Mouse (Mus musculus) lung, postnatal 4 days (tissue): ENCODE measurements at regions not wholly inside any gene's neighbourhood (a gene's known extent, or its start where the extent isn't known, plus 50 kb on each side); places are given as distances from the start of the nearest gene placed in this dataset.

Source experiments
- DNase-seq, 2 experiments: peaks; one replicate each; pipeline ENCODE4 v3.0.0; 2021

DNA sequence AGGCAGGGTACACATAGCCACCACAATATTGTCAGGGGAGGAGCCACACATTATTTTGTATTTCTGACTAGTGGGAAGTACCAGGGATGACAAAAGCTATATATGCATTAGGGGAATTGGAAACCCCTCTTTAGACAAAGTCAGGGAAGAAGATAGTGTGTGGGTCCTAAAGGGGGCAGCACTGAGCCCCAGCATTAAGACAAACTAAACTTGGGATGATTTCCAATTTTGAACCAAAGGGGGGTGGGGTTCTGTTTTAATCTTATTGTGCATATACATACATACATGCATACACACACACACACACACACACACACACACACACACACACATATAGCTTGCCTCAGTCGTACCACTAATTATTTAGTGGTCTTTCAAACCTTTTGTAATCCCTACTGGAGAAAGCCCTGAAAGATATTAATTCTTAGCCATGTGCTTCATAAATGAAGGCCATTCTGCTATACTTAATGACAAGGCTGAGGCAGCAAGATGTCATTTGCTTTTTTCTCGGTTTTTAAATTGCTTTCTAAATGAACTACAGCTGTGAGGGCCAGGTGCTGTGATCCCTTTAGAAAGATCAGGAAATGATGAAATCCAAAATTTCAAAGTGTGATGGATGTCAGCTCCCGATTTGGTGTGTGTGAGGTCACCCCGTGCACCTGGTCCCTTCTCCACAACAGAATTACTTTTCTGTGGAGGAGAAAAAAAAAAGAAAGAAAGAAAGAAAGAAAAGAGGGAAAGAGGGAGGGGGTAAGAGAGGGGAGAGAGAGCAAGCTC is 523.5 kb downstream of the Rnf144a start:
- no peak for DNase-seq

DNA sequence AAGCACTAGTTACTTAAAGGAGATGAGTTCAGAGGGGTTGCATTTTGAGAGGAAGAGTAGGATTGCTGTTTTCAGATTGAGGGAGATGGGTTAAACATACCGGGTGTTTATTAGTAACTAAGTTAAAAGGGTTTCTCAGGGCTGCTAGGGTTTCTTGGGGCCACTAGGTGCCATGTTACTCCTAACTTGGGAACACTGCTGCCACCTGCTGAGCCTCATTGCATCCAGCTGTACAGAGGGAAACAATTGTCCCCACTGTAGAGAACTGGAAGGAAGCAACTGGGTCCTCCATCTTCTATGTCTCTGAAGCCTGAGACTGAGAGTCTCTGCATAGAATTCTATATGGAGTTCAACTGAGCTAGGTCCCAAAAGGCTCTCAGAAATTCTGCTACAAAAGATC is 524.3 kb downstream of the Rnf144a start:
- peak in 1 of 2 experiments; percentile 18 for DNase-seq

DNA sequence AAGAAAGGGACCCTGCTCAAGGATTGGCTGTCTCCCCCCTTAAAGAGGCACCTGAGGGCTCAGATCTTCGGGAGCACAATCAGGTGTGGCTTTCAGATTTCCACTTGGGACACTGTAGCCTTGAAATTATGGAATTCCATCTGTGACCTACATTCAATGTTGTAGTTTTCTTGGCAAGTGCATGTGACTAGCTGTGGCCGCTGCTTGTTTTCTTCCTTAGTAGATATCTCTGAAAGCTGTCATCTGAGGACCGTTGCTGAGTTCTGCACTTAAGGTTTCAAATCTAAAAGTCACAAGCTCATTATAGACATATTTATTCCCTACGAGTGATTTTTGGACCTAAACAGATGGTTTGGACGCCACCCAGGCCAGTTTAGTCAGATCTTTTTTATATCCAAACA is 531.3 kb downstream of the Rnf144a start:
- no peak for DNase-seq

DNA sequence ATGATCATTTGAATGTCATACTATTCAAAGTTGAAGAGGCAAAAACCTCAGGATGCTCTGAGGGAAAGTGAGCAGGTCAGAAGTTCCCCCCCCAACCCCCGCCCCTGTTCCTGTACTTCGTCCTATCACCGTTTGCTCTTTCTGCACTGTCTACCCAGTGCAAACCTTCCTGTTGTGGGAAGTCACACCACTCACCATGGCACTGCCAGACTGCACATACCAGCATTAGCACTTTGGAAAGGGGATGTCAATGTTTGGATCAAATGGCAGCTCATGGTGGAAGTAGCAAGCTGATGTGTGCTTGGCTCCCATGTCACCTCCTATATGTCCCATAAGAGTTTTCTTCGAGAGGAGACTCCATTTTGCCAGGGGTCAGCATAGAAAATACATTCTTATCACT is 543.2 kb downstream of the Rnf144a start:
- DNase-seq = no peak

DNA sequence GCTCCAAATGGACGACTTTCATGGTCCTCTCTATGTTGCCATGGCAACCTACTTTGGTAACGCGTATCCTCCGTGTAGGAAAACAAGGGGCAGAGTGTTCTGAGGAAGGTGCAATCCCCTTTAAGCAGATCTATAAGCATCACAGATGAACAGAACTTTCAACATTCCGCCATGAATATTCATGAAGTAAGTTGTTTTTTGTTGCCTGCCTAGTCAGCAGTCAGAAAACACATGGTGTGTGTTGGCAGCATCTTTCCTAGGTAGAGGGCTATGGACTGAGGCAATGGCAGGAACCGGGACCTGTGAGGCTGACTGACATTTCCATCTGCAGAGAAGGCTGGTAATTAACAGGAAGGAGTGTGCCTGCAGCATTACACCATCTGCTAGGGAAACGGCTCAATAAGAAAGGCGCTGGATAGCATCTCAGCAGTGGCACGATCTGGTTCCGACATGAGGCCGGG is 544.0 kb downstream of the Rnf144a start:
- DNase-seq = no peak

DNA sequence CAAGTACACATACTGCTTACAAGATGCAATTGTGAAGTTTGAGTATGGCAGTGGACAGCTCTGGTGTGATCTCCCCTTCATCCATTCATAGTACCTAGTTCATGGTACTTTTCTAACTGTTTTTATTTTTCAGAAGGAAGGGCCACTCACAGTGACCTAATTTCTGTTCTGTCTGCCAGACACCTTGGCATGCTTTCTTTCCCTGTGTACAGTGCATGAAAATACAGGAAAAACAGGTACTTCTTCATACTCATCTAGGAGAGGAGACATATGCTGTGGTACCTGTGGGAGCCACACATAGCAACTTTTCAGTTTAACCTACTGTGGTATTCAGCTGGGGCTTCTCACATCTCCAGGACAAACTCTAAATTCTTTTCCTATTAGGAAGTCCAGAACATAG is 545.2 kb downstream of the Rnf144a start:
- no peak for DNase-seq

DNA sequence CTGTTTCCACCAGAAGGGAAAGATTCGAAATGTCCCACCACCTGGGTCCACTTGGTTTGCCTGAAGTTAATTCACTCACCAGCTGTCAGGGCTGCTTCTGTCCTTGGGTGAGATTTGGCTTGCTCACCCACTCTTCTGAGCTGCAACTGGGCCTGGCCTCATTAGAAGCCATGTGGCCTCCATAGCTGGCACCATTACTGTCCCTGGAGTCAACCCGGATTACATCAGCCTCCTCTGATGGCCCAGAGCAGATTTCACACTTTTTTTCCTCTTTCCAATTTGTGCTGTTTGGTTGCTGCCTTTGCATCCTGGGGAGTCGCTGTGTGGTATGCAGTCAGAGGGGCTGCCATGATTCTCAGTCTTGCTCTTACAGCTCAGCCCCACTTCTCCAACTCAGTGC is 550.0 kb downstream of the Rnf144a start:
- peak in 1 of 2 experiments; percentile 26 for DNase-seq

DNA sequence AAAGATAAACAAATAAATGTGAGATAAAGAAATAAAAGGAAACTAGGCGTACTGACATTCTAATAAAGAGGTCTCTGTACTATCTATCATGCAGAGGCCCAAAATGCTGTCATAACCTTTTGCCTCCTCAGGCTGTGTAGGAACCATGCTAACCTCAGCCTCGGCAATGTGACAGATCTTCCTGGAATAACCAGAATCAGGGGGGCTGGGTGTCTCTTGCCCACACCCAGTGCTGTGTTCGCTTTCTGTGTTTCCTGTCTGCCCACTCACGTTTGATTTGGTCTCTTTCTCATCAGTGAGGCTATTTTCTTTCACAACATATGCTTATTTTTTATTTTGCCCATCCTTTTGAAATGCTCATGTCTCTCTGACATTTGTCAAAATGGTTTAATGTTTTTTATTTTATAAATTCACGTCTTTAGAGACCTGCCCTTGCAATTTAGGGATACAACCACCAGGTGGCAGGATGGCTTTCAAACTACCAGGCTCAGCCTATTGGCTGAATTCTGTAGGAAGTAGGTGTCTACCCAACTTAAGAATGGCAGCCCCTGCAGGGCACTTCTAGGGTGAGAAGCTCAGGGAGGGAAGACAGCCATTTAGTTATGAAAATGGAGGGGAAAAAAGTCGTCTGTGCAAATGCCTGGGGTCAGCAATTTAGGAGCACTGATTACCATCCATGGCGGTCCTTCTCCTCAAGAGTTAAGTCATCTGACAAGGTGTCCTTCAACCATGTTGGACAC is 550.8 kb downstream of the Rnf144a start:
- peak in 1 of 2 experiments; percentile 53 for DNase-seq

DNA sequence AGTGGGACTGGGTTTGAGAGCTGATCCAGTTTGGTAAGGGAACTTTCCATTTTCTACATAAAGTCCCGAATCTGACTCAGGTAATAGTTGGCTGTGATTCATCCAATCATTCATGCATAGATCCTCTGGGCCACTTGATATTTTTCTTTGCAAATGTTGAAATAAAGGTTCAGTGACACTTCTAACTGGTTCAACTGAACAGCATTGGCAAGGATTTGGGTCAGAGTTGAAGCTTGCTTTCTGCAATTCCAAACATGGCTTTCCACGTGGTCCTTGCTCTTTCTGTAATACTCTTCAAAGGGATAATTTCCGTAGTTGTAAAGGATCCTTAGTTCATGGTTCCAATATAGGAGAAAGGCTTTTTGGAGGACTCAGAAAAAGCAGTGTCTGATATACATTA is 554.0 kb downstream of the Rnf144a start:
- no peak for DNase-seq

DNA sequence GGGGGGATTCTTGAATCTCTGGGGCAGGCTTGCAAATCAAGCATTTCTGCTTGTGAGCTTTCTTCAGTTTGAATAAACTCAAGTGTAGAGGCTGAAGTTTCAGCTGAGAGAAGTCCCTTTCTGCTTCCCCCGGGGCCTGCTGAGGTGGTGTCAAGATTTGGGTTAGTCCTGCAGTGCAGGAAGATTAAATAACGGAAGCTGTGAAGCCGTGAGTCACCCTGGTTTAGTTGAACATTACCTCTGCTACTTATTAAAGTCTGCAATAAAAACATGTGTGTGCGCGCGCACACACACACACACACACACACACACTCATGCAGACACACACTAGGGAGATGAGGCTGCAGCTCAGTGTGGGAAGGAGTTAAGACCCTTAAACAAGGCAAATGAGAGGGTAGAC is 556.7 kb downstream of the Rnf144a start:
- no peak for DNase-seq

DNA sequence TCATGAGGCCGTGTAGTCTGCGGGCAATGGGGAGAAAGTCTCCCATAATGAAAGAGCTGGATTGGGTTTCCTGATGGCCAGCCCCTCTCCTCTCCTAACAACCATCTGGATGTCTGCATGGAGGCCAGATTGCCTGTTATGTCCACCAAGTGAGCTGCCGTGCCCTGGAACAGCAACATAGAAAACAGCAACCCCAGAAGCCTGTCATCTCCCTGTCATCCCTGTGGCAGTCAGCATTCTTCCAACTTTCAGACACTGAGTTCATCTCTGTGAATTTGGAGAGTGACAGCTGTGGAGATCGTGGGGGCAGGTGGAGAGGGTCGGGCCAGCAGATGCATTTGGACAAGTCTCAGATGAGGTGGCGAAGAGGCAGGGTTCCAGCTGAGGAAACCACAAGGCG is 585.0 kb downstream of the Rnf144a start:
- no peak for DNase-seq

DNA sequence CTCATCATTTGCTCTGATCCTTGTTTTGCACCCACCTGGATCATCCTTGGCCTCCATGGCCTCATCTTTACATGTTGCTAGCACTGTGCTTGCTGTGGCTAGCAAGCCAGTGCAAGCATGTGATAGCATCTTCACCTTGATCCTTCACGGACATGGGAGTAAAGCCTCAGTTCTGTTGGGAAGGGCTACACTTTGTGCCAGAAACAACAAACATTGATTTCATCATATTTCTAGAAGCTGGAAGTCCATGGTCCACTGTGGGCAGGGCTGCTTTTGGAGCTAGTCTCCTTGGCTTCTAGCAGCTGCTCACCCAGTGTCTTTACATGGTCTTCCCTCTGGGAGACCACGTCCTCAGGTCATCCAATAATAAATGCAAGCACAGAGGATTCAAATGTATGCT is 587.1 kb downstream of the Rnf144a start:
- no peak for DNase-seq

DNA sequence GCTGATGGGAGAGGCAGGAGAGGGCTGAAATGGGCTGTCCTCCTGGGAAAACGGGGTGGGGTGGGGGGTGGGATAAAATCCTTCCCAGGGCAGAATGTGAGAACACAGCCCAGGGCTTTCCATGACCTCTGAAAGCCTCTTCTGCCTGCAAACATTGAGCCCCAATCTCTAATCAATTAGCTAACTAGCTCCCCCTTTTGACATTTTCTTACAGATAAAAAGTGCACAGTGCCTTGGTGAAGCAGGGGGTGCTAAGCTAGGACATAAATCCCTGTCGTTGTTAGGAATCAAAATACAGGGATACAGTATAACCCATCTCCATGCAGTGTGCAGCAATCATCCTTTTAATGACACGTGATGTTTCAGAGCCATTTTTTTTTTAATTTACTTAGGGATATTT is 588.1 kb downstream of the Rnf144a start:
- DNase-seq = no peak

DNA sequence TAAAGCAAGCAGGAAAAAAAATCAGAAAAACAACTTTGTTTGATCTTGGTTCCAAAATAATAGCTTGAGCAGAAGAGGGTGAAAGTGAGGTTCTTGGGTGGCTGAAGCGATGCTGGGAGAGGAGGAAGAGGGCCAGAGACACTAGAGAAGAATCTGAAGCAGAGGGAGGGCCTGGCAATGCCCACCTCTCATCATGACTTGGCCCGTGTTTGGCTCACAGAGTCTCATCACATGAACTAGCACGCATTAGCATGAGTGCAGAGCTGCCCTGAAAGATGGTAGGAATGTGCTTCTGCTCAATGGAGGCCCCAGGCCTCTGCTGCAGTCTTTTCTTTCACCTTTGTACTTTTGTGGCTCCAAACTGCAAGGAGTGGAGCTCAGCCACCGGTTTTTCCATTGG is 588.6 kb downstream of the Rnf144a start:
- no peak for DNase-seq

DNA sequence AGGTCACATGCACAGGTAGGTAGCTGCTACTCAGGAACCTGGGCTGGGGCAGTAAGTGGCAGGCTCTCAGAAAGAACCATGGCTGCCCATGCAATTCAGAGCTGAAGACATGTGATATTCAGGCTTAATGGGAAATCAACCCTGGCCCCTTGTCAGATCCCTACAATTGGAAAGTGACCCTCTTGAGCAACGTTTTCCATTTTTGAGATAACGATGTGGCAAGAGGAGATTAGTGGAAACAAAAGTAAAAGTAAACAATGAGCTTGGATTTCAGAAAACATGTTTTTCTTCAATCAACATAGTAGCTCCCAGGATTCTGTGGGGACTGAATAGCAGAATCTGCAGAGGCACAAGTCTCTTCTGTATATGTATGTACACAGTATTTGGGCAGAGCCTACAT is 598.8 kb downstream of the Rnf144a start:
- DNase-seq = no peak

DNA sequence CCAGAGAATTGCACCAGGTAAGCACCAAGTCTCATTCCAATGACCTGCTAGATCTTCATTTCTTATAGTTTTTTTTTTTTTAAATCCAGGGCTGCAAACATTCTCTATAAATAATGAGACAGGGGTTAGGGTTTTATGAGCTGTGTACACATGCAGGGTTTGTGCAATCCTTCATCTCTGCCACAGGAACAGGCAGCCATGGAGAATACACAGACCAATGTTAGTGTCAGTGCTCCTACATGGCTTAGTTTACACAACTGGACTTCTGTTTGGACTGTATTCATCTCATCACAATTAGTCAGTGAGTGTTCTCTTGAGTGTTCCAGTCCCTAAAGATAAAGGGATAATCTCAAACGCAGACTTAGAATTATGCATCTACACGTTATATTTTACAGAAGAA is 620.0 kb downstream of the Rnf144a start:
- no peak for DNase-seq

DNA sequence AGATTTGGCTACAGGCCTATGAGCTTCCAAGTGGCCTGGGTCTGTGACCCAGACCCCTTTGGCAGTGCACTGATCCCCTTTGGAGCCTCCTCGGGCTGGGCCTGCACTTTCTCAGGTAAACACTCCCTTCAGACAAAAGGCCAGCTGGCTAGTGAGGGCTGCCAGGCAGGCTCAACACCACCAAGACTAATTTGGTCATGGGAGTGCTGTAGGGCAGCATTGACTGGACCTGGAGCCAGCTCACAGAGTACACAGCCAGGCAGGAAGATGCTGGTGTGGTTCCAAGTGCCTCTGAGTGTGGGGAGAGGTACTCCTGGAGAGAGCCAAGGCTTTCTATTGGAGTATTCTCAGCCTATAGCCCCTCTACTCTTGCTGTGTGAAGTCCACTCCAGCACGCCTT is 620.5 kb downstream of the Rnf144a start:
- DNase-seq = peak in 1 of 2 experiments; percentile 48

DNA sequence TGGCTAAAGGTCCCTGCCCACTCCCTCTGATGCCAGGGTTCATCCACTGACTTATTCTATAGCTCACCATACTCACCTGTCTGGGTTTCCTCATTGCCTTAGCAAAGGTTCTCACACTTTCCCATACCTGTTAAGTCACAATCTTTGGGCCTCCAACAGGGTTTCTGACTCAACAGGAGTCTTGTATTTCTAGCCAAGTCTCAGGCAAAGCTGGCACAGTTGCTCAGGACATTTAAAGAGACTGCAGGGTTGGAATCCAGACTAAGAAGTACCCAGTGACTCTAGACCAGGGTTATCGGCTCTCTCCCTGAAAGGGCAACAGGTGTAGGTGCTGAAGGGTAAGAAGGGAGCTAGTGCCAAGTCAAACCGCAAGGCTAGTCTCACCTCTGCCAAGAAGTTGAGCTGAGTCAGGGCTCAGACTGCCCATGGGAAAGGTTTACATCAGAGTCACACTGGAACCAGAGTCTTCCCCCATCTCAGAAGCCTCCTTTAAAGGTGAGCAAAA is 622.4 kb downstream of the Rnf144a start:
- no peak for DNase-seq

DNA sequence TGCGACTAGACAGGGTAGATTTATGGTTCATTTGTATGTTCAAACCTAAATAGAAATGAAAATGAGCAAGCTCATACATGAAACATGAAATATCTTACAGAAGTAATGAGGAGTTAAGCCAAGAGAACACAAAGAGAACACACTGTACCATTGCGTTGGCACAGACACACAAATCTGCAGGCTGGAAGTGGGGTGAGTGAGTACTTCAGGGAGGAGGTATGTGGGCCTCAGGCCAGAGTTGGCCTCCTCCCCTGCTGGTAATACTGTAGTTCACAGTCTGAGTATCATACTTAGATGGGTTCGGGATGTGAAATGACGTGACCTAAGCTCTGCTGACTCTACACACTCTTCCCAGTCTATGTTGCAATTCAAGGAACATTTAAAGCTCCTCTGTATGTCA is 624.1 kb downstream of the Rnf144a start:
- DNase-seq = peak; percentile 25 to 67

DNA sequence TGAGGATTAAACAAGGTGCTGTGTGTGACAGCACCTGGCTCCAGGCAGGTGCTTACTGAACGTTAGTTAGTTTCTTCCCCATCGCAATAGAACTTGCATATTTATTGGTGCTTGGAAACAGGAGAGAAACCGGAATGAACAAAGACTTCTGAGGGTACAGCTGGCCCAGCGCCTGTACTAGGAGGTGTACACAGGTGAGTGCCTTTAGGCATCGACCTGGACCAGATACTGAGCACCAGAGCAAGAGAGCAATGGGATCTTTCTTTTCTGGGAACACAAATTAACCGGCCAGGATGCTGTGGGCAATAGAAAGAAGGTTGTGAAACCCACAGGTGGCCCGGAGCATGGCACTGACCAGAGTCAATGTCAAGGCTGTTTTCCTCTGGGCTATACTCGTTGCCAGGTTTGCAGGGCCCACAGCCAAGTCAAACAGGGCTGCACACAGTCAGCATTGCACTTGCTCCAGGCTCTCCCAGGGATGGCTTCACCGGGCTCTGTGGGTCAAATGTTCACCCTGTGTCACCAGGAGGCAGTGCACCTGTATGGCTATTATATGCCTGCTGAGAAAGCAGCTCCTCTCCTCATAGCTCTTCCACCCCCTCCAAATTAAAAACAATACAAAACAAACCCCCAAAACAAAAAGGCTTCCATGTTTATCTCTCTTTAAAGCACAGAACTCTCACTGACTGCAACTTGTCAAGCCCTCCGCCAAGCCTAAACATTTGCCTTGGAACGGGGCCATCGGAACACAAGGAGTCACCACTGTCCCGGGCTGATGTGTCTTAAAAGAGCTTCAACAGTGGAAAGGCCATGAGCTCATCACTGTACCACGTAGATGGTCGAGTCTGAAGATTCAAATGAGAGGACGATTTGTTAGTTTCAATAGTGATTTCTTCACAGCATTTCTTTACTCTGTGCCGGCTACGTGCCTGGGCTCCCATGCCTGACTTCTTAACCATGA is 629.1 kb downstream of the Rnf144a start:
- DNase-seq = peak; percentile 57 to 72

DNA sequence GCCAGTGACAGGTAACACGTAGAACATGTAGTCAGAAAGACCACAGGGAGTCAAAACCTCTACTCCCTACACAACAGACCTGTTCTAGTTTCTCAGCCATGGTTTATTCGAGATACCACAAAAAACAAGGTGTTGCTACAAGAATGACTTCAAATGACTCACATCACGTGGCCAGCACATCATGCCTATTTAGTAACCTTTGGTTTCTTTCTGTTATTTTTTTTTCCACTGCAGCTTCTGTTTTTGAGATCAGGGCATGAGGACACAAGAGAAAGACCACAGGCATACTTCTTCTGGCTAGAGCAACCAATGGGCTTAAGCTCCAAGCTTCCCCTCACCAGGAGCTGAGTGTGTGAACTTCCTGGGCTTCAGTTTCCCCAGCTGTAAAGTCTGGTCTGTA is 630.7 kb downstream of the Rnf144a start:
- no peak for DNase-seq

DNA sequence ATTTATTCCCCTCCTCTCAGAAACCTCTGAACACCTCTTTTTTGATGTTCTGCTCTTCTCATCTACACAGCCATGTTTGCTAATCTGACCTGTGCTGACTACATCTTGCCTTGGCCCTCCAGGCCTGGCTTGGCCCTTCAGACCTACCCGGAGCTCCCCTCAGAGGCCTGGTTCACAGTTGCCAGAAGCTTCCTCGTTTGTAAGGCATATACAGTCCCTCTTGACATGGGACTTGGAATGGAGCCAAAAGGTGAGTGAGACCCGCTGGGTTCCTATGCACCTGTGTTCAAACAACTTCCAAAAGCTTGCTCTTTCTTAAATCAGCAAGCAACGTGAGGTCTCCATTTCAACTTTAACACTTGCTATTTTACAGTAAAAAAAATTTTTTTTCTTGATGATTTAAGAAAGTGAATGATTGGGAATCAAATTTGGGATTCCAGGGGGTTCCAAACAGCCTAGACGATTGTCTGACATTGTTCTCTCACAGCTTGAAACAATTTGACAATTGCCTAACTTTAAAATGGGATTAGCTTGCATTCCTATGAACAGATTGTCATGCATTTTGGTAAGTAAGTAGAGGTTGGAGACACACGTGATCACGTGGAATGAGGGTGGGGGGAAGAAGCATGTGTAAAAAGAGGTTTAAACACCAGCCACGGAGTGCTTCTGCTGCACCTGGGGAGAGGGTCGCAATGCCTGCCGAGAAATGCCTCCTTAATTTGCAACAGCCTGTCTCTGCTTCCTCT is 631.9 kb downstream of the Rnf144a start:
- DNase-seq = no peak
